Mouse (Mus musculus): ENCODE results near the gene E4f1.

Gene E4f1

DNA sequence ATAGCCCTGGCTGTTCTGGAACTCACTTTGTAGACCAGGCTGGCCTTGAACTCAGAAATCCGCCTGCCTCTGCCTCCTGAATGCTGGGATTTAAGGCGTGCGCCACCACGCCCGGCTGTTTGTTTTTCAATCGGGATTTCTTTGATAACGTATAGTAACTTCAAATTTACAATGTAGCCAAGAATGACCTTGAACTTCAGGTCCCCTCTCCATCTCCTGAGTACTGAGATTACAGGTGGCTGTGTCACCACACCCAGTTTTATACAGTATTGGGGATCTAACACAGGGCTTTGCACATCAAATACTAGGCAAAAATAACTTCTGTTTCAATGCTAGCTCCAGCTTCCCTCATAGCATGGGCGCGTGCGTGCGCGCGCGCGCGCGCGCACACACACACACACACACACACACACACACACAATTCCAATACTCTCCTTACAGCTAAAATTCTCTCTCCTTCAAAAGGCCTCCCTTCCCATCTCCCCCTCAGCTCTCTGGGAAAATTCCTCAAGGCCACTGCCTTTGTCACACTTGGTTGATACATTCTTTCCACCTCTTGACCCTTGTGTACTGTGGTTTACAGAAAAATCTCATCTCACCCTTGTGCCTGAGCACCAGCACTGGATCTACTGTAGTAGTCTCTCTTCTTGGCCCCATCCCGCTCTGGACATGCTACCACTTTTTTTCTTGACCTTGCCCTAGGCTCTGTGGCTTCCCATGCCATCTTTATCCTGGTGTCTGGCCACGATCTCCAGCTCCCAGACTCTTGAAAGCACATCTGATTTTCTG lies 11.1 kb upstream of the E4f1 start:
- no peak for DNase-seq (ENCODE audit: low spot score)

DNA sequence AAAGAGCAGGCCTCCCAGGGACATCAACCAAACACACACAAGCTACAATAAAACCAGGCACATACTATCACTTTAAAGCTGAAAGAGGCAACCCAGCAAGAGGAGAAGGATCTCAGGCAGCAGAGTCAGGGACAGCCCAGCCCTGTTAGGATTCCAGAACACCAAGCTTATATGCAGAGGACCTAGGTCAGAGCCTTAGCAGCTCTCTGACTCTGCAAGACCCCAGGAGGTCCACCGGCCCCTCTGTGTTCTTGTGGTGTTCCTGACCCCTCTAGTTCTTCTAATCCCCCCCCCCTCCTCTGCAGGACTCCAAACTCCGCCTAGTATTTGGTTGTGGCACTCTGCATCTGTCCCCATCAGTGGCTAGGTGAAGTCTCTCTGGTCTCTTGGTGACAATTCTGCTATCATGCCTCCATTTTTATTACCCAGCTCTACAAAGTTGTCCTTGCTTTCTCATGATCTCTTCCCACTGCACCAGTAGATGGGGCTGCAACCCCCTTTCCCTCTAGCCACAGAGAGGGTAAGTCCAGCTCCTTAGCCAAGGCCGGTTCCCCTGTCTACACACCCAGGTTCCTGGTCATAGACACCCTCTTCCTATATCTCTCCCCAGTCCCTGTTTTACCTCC lies 10.2 kb upstream of the E4f1 start:
- no peak for DNase-seq (ENCODE audit: low spot score)

DNA sequence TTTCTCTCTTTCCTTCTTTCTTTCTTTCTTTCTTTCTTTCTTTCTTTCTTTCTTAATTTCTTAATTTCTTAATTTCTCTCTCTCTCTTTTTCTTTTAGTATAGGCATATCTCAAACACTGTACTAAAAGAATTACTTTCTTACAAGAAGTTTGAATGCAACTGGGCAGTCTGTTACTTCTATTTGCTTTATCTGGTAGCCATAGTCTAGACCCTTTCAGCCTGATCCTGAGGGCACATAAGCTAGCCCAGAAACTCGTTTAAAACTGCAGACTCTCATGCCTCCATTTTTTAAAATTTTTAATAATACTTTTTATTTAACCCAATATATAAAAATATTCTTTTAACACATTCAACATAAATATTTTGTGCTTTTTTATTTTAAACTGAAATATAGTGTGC lies 9.3 kb upstream of the E4f1 start:
- no peak for DNase-seq (ENCODE audit: low spot score)

DNA sequence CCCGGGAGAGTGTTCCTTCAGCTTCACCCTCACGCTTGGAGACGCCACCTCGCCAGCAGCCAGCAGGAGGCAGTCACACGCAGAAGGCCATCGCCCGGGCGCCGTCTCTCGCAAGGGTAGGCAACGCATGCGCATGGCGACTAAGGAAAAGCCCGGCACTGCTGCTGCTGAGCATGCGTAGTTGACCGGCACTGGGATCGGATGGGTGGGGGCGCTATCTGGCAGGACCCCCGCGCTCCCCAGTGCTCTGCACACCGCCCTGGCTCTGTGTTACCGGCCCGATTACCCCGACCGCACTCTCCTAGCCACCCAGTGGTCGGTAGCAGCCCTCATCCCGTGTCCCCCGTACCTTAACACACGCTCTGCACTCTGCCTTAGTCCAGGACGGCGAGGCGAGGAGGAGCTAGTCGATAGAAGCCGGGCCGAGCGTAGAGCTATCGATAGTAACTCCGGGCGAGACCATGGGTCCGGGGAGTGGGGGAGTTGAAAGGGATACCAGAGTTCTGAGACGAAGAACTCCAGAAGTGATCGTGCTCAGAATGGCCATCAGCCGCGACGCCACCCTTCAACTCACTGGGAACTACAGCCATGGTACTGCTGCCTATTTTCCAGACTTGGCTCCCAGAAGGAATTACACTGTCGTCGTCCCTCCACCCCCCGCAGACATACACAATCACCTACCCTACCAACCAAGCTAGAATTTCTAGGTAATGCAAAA lies 8.7 kb upstream of the E4f1 start, which contains the start of gene Mlst8:
Mlst8 (minus strand) TSS at position 416 of the 718 bp plus-strand sequence.
- peak; percentile 97 for DNase-seq (ENCODE audit: low spot score)

DNA sequence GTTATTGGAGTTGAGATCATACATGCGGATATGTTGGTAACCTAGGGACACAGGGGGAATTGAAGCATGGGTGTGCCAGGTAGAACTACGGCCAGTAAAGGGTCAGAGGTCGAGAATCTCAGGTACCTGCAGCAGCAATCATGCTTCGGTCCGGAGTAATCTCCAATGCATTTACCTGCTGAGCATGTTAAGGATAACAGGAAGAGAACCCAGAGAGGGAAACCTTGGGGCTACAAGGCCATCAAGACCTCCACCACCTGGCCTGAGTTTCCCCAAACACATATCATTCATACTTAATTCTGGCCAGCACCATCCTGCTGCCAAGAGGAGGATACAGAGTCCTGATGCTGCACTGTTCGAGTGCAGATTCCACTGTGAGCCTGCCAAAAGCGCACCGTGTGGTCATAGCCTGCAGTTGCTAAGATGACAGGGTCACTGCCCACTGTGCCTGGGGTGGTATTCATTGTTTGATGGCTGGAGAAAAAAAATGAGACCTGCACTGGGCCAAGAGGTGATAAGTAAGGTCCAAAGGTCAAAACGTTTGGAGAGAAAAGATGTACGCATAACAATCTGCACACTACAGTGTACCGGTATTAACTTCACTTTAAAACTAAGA lies 8.0 kb upstream of the E4f1 start:
- DNase-seq (ENCODE audit: low spot score) = no peak

DNA sequence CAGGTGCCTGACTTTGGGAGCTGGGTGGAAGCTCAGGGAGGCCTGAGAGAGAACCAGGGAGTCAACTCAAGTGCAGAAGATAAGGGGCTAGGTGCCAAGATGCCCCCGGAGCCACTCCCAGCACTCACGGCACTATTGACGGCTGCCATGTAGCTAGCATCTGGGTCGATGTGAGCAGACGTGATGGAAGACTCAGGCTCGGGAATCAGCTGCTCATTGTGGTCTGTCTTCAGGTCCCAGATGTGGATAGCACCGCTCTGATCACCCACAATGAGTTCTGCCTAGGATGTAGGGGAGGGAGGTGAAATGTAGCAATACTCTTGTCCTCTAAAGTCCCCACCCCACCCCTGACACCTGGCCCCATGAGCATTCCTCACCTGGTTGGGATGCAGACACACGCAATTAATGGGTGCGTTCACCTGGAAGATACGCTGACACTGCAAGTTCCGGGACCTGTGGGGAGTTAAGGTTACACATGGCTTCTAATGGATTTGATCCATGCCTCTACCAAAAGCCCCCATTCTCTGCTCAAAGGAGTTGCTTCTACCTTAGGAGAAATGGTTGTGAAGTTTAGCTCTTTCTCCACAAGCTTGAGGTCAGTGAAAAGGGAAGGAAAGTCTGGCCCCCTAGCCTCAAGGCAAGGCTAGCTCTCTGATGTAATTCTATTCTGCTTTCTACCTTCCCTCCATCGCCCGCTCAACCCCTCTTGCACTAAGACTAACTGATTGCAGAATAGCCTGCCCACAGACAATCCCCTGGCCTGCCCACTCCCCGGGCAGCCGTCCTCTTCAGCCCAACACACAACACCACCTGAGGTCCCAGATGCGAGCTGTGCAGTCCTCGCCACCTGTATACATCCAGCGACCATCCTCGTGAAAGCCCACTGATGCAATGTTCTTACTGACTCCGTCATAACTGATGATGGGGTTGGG lies 7.2 kb upstream of the E4f1 start:
- DNase-seq (ENCODE audit: low spot score) = no peak

DNA sequence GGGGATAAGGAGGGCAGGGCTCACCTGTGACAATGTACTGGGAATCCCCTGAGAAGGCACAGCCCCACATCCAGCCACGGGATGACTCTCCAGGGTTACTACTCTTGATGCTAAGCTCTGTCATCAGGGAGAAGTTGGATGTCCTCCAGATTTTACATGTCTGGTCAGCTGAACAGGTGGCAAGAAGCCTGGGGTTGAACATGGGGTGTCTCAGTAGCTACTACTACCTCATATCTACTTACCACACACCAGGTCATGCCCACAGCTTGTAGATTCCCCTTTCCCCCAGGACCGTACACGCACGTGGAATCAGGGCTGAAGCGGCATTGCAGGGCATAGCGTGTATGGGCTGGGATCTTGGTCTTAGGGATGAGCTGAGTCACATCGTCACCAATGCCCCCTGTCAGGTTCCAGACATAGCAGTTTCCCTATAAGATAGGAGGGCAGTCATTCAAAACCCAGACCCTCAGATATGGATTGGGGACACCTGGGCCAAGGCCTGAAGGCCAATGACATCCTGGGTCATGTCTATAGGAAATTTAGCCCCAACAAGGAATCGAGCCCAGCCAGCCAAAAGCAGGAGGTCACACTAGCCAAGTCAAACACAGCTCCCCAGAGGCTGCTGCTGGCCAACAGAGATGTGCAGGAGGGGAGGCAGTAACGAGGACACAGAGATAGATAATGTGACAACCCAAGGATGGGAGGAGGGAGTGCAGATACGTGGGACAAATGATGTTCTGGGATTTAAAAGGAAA lies 6.1 kb upstream of the E4f1 start:
- DNase-seq (ENCODE audit: low spot score) = no peak

DNA sequence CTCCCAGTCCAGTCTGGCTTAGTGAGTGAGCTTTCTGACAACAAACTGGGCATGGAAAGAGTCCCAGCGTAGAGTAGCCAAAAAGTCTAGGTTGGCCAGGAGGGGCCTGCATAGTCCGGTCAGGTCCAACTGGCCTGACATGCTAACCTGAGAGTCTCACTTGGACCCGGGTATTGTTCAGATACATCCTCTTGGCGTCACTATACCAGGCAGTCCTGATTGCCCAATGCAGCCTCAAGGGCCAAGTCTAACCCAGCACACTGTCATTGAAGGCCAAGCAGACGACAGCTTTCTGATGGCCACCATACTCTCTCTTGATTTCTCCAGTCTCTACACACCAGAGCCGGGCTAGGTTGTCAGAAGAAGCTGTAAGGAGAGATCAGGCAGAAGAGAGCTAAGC lies 5.5 kb upstream of the E4f1 start:
- no peak for DNase-seq (ENCODE audit: low spot score)

DNA sequence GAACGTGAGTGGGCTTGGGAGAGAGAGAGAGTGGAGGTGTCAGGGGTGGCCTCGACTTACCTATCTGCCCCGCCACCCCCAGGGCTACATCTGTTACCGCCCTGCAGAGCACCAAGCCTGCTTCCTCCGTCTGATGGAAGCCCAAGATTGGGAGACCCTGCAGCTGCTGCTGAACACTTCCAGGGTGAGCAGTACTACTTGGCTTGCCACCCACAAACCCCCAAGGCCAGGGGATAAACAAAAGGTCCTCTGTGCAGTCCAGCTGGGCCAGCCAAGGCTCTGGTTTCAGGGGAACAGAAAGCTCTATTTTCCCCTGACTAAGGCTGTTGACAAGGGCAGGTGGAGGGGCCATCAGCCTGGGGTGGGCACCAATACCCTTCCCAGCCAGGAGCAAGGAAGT lies 4.4 kb upstream of the E4f1 start:
- DNase-seq (ENCODE audit: low spot score) = no peak

DNA sequence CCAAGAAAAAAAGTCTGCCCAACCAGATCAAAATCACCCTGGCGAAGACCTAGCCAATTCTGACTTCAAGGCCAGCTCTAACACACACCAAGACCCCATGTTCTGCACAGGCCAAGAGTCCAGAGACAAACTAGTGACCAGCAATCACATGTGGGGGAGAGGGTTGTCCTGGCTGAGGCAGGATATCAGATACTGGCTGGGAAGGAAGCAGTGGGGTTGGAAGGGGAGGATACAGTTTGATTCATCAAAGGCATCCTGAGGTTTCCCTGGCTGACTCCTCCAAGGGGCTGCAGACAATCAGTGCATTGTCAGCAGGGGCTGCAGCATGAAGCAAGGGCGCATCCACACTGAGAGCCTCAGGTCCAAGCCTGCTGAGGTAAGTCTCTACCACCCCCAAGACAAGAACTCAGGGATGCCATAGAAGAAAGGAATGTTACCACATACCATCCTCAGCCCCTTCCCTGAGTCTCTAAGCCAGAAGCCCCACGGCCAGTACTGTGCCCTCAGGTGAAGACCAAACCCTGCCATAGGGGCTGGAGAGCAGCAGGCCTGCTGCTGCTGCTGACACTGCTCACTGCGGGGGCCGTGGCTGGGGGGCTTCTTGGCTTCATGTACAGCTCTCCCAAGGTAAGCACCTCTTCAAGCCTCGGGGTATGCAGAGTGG lies 3.6 kb upstream of the E4f1 start, which contains the start of gene Bricd5:
Bricd5 (plus strand) TSS at position 273 of the 664 bp plus-strand sequence.
- DNase-seq (ENCODE audit: low spot score) = no peak

DNA sequence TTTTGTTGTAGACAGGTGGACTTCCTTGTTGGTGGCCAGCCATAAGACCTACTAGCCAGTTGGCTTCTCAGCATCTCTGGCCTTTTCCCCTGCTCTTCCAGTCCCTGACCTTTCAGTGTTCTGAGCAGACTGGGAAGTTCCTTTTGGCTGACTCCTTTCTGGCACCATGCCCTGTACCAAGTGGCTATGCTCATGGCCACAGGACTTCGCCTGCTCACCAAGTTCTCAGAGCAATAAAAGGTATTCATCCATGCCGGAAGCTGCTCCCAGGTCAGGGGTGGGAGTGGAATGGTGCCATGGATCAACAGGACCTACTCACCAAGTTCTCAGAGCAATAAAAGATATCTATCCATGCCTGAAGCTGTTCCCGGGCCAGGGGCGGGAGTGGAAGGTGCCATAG lies 2.4 kb upstream of the E4f1 start:
- DNase-seq (ENCODE audit: low spot score) = peak; percentile 67

DNA sequence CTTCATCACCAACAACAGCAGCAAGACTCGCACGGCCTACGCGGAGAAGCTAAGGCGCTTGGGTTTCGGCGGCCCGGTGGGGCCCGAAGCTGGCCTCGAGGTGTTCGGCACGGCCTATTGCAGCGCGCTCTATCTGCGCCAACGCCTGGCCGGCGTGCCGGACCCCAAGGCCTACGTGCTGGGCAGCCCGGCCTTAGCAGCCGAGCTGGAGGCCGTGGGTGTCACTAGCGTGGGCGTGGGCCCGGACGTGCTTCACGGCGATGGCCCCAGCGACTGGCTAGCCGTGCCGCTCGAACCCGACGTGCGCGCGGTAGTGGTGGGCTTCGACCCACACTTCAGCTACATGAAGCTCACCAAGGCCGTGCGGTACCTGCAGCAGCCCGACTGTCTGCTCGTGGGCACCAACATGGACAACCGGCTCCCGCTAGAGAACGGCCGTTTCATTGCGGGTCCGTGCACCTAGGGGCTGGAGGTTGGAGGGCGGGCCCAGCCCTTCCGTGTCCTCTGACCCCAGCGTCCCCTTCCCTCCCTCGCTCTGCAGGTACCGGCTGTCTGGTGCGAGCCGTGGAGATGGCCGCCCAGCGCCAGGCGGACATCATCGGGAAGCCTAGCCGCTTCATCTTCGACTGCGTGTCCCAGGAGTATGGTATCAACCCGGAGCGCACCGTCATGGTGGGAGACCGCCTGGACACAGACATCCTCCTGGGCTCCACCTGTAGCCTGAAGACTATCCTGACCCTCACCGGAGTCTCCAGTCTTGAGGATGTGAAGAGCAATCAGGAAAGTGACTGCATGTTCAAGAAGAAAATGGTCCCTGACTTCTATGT lies 801 bp upstream of the E4f1 start:
- no peak for DNase-seq (ENCODE audit: low spot score)

DNA sequence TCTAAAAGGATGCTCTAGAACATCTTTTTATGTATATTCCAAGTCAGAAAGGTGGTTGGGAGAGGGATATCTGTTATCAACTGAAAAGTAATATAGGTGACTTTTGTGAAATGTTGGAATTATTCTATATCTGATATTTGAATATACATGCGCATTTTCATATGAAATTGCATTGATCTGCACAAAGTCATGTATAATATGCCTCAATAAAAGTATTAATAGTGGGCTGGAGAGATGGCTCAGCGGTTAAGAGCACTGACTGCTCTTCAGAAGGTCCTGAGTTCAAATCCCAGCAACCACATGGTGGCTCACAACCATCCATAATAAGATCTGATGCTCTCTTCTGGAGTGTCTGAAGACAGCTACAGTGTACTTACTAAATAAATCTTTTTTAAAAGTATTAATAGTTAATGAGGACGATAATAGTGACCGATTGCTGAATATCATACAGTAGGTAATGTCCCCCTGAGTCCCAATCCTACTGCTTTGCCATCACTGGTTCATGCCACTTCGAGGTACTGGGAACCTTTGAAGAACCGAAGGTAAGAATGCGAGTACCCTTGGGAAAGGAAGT lies 690 bp downstream of the E4f1 start:
- DNase-seq (ENCODE audit: low spot score) = no peak

DNA sequence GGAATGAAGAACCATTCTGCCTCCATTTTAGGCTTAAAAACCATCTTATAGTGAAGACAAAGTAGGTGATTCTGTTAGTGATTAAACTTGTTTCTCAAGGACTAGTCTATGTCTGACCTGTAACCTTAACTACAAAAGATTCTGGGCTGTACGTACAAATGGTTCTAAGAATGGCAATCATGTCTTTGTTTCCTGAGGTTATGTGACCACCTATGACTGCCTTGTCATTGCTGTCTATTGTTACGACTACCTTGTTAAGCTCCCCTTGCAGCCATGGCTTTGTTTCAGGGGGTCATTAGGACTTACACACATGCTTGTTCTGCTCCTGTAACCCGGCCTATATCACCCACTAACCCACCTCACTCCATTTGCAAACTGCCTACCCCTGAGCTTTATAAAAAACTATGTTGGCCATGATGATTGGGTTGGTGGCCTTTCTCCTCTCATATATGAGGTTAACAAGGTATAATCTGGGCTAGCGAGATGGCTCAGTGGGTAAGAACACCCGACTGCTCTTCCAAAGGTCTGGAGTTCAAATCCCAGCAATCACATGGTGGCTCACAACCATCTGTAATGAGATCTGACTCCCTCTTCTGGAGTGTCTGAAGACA lies 1.4 kb downstream of the E4f1 start:
- DNase-seq (ENCODE audit: low spot score) = no peak

DNA sequence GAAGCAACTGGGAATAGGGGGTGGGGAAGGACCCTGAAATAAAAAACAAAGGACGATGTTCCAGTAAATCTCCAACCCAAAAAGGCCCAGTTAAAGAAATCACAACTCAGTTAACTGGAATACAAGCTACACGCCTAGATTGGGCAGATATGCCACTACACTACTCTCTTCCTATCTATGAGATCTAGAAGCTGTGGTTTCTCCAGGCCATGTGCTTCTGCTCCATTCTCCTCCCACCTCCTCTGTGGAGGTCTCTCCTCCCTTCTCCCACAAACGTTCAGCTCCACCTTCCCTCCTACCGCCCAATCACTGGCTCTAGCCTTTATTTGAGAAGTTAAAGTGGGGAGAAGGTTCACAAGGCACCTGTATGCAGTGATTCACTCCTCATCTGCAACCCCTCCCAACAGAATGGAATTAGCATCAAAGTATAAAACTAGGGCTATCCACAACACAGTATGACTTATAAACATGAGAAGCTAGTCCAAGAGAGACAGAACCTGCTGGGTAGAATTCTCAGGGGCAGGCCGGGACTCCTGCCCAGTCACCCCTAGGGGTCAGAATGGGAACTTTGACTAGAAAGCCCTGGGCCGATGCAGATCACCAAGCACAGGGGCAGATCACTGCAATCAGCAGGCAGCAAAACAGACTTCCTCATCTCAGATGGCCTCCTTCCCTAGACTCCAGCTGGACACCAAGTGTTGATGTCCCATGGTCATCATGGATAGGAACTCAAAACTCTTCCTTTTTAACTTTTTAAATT lies 6.6 kb downstream of the E4f1 start:
- DNase-seq (ENCODE audit: low spot score) = no peak

DNA sequence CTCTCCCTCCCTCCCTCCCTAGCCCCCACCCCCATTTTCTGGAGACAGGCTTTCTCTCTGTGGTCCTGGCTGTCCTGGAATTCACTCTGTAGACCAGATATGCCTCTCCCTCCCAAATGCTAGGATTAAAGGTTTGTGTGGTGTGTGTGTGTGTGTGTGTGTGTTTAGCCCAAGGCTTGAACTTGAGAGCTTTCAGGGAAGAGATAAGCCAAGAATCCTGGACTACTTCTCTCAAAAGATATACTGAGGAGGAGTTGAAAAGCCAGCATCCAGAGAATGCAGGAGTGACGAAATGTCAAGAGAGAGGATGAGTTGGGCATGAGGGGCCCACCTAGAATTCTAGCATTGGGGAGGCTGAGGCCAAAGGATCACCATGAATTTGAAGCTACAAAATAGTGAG lies 7.2 kb downstream of the E4f1 start:
- no peak for DNase-seq (ENCODE audit: low spot score)

DNA sequence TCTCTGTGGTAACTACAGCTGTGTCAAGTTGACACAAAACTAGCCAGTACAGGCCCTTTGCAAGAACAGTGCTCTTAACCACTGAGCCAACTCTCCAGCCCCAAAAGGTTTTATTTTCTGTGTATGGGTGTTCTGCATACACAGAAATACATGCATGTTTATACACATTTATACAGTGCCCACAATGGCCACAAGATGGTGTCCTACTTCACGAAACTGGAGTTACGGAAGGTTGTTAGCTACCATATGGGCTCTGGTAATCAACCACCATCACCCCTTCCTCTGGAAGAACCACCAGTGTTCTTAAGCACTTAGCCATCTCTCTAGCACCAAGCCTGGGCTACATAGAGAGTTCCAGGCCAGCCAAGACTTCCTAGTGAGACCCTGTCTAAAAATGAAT lies 8.5 kb downstream of the E4f1 start:
- no peak for DNase-seq (ENCODE audit: low spot score)
